Mouse (Mus musculus) cerebellum, postnatal 10 days (tissue): Measurements from ENCODE around the gene Wt1.

ENCODE experiments used
- DNase-seq, 2 experiments: peaks; one replicate each; pipeline ENCODE4 v3.0.0; 2021; ENCODE audit warnings: mixed read lengths in 2 of 2

Wt1 gene

DNA sequence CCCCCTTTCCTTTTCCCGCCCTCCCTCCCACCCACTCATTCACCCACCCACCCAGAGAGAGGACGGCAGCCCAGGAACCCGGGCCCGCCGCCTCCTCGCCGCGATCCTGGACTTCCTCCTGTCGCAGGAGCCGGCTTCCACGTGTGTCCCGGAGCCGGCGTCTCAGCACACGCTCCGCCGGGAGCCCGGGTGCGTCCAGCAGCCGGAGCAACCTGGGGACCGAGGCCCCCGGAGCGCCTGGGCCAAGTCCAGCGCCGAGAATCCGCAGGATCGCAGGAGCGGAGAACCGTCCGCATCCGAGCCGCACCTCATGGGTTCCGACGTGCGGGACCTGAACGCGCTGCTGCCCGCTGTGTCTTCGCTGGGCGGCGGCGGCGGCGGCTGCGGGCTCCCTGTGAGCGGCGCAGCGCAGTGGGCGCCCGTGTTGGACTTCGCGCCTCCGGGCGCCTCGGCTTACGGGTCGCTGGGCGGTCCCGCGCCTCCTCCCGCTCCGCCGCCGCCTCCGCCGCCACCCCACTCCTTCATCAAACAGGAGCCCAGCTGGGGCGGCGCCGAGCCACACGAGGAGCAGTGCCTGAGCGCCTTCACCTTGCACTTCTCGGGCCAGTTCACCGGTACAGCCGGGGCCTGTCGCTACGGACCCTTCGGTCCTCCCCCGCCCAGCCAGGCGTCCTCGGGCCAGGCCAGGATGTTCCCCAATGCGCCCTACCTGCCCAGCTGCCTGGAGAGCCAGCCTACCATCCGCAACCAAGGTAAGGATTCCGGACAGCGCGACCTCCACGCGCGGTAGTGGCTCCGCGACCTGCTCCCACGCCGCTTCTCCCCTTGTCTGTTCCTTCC, 582 bp downstream of the Wt1 start:
- peak; percentile 34 to 40 for DNase-seq

DNA sequence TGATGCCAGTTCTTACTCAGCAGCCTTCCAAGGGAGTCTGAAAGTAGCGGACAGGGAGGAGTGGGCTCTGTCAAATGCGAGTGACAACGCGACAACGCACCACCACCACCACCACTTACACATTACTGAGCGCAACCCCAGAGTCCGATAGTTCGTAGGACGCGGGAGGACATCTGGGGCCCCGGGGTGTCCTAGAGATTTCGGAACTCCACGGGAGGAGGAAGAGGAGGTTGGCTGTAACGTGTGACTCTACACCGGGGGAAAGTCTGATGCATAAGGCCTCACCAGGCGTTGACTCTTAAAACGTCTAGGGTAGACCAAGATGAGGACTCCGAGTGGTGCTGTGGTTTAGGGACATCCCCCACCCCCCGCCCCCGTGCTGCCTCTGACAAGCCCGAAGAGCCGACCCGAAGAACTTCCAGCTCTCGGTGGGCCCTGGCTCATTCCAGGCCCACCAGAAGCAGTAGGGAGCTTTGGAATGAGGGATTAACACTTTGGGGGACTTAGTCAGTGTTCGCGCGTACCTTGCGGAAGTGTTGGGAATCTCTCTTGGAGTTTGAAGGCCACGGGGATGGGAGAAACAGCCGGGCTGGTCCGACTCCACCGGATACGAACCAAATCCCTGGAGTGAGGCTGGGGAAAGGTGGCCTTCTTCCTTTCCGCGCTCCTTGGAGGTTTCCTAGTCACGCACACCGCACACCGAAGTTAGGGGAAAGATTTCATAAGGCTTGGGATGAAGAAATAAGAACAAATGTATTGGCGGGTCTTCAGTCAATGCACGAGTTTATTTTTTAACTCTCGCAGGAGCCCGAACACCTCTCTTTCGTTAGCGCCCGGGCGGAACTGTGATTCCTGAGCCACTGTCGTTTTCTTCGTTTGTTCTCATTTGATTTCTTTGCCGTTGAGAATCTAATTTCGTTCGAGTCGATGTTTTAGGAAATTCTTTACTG, 1.5 kb downstream of the Wt1 start:
- DNase-seq = peak in 1 of 2 experiments; percentile 43

DNA sequence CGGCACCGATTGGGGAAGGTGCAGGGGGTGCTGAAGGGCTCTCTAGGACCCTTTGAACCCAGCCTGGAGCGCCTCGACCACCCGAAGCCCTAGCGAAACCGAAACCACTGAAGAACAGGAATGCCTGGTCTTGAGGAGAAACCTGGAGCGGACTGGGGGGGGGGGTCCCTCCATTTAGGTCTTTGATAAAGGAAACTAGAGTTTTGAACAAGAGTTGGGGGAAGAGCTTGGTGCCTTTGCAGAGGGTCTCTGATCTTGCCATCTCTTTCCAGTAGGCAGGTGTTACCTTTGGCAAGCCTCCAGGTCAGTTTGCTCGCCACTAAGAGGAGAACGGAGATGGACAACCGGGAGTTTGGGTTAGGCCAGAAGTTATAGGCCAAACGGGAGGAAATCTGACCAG, 2.2 kb downstream of the Wt1 start:
- peak in 1 of 2 experiments; percentile 42 for DNase-seq

DNA sequence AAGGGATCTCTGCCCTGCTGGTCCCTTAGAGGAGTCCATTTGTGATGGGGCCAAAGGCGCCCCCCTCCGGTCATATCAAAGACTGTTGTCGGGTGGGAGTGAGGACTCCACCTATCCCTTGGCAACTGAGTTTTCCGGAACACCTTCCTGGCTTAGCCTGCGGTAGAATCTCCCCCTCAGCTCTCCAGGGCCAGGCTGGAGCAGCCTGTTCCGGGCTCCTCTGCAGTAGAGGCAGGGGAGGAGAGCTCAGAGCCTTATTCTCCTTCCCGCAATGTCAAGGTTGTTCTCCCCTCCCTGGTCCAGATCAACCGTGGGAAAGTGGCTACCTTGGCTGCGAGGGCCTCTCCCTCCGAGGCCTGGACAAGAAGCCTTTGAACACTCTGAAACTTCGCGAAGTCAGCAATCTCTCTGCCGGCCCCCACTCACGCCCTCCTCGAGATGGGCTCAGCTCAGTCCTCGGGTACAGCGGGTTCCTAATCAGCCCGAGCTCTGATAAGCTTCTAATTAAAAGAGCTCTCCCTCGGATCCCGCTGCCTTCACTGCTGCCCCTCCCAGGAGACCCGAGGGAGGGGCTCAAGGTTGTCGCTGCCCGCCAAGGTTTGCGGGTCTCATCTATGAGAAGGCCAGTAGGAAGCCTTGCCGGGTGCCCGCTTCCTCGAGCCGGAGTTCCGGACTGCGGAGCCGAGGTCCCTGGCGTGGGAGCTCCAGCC, 4.2 kb downstream of the Wt1 start:
- peak; percentile 23 to 34 for DNase-seq

DNA sequence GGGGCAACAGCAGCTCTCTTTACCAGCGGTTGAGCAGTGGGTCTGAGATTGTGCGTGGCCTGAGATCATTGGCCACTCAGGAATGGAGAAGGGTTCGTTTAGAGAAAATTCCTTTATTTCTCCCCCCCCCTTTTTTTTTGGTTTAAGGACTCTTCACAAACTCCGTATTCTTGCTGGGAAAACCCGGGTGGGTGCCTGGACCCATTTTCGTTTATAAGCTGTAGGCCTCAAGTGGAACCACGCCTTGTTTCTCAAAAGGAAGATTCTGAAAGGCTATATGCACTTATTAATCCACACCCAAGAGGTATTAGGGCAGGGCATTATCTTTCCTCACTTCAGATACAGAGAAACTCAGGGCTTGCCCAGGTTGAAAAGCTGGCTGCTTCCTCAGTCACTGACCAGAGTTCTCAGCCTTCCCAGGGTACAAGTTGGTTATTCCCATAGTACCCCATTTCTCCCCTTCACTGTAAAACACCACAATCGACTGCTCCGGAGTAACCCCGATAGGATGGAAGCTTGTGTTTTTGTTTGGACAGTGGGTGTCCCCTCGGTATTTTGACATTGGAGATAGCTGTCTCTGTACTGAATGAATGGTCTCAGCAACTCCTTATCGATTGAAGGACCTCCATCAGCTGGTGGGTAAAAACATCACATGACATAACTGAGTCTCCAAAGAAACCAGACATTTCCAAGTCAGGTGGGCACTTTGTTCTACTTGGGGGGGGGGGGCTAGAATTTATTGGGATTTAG, 4.9 kb downstream of the Wt1 start:
- DNase-seq = no peak

DNA sequence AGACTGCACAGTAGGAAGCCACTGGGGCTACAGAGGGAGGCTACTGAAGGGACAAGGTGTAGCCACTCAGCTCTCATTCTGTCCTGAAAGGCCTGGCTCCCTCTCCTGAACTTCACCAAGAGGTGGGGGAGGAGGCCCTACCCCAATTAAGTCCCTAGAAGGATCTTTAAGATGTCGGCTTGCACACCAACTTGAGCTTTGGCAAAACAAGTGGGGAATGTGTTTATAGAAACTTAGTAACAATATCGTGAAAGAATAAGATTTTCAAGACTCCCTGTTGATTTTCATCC, 5.4 kb downstream of the Wt1 start:
- no peak for DNase-seq

DNA sequence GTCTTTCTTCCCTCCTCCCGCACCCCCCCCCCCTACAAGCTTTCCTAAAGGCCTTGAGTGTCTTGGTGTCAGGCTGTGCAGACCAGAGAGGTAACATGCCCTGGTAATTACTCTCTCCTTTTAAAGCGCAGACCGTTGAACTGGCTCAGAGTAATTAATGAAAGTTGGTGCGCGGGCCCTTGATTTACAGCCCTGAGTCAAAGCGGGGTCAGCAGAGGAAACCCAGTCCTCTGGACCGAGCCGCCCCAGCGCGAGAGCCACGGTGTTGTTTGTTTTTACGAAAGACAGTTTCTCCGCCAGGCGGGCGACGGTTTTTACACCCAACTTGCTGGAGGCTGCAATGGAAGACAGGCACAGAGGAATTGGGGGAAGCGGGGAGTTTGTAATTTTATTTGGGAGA, 6.0 kb downstream of the Wt1 start:
- DNase-seq = no peak

DNA sequence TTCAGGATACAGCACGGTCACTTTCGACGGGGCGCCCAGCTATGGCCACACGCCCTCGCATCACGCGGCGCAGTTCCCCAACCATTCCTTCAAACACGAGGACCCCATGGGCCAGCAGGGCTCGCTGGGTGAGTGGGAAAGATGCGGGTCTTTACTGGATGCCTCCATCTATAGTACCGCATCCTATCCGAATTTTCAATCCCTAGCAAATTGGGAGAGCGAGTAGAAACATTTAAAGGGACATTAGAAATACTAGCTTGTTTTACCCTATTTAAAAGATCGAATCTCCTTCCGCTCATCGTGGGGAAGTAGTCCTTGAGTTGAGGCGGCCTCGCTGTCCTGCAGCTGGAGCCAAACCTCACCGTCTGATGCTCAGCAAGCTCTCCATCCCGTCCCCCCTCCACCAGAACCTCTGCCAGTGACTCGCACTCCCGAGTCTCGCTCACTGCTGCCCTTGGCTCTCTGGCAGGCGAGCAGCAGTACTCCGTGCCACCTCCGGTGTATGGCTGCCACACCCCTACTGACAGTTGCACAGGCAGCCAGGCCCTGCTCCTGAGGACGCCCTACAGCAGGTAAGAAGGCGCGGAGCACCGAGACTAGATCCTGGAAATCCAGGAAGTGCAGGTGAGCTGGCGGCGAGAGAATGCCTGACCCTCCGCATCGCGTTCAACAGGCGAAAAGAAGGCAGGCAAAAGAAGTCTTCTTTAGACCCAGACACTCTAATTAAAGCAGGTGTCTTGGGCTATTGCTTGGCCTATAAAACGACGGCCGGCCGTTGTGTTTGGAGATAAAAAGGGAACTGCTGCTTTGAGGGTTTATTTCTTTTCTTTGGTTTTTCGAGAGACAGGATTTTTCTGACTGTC, 6.8 kb downstream of the Wt1 start:
- no peak for DNase-seq

DNA sequence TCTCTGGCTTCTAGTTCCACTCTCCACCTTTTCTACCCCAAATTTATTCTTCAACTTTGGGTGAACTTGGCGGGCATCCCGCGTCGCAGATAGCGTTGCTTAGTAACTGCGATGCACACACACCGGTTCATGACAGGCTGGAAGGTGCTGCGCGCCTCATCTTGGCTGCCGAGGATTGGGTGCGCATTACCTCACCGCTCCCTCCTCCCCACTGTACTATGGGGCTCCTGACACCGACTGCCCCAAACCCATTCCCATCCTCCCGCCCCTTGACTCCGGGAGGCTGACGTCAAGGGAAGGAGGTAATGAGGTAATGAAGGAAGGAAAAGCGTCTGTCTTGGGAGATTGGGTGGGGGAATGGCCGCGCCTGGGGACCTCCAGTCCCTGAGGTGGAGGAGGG, 8.0 kb downstream of the Wt1 start:
- peak; percentile 31 to 45 for DNase-seq

DNA sequence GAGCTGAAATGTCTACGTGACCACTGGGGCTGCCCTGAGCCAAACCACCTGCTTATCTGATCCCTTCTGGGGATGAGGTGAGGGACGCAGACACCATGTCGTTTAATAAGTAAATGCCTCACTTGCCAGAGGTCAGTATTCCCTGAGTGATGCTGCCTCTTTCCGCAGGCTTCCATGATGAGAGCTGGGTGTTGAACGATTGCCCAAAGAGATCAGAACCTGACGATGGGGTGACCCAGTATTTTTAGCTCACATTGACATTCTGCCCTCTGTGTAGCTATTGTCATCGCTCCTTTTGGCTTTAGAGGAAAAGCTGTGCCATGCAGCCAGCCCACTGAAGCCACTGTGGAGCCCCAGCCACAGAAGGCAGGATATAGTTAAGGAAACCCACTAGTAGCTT, 13.1 kb downstream of the Wt1 start:
- DNase-seq = no peak

DNA sequence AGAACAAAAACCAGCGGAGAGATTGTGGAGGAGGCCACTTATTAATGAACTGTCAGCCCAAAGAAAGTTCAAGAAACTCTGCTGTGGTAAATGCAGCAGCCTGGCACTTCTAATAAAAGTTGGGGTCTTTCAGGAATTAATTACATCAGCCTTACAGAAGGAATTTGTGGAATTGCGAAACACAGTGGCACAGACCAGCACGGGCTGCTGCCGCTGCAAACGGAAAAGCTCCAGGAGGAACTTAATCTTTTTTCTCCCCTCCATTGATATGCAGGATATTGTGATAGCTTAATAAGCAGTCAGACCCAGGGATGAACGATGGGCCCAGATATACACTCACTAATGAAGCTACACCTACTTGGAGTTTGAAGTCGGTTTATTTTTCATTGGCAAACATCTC, 15.0 kb downstream of the Wt1 start:
- DNase-seq = no peak

DNA sequence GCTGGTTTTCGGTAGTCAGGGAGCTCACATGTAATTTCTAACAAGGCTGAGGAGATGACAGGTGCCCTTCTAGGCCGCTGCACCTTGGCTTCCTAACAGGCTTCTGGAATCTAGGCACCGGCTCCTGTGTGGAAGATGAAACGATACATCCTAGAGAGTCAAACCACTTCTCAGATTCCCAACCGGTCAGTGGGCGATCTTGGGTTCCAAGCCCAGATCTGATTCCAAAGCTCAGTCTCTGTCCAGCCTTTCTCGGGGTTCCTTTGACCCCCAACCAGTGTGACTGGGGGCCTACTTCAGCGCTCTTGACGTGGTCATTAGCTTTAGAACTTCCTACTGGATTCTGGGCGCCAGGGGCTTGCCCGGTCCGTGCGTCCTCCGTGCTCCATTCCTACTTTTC, 17.4 kb downstream of the Wt1 start:
- no peak for DNase-seq

DNA sequence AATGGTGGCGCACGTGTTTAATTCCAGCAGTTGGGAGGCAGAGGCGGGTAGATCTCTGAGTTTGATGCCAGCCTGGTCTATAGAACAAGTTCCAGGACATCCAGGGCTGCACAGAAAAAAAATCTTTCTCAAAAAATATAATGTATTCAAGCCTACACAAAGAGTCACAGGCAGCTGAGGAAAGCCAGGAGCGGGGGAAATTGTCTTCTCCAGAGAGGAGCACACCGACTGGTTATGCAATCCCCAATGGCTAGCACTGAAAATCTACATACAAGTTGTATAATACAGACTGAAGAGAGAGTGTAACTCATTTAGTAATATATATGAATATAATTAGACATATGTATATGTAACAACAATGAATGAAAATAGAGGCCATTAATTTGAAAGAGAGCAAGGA, 25.2 kb downstream of the Wt1 start:
- no peak for DNase-seq

DNA sequence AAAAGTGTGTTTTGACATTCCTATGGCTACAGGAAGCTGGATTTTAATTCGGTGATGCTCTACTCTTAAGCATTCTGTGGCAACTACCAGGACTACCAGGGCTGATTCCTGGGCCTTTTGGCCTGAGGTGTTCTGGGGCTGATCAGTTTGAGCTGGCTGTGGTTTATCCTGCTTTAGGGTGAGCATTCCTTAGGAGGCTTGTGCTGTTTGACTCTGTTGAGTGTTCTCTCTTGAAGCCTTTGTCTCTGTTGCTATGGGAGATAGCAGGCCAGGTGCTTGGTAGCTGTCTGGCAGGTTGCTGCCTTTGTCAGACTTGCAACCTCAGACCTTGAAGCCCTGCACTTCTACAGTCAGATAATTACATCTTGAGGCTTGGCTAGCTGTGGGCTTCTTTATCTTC, 26.7 kb downstream of the Wt1 start:
- no peak for DNase-seq

DNA sequence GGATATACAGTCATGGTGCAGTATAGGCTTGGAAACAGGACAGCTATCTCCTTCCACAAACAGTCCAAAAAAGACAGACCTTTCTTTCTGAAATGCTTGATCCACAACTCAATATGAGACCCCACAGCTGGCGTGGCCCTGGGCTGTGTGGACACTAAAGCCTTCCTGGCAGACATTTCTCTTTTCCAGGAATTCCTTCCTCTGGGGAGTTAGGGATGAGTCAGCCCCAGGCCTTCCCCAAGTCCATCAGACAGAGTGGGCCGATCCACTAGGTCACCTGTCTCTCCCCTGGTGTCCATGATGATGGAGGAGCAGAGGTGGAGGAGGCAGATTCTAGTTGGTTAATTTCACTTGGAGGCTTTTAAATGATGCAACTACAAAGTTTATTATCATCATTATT, 34.6 kb downstream of the Wt1 start:
- DNase-seq = no peak

DNA sequence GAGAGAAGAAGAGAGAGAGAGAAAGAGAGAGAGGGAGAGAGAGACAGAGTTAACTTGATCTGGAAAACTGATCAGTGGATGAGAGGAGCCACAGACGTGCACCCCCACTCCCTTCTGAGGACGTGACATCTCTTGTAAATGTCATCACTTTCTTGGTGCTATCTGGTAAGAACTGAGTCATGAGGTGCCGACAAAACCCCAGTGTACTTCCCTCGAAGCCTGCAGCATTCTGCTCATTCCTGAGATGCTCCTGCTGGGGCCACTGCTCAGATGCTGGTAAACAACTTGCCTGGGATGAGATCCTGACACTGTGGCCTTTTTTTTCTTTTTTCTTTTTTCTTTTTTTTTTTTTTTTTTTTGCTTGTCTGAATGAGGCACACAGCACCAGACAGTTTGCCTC, 36.4 kb downstream of the Wt1 start:
- DNase-seq = no peak

DNA sequence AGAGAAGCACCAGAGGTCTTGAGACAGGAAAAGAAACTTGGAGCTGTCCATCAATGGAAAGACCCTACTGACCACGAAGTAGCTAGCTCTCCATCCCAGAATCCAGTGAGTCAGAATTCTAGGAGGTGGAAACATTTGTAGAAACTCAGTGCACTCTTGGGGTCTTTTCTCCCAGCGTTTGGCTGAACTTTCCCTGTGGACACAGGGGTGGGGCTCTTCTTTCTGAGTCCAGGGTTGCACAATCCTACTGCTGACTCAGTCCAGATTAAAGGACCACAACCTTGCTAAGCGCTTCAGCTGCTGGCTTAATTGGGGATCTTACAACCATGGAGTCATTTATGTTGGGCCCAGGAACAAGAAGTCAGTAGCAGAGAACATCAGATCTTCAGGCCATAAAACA, 41.8 kb downstream of the Wt1 start:
- DNase-seq = no peak

DNA sequence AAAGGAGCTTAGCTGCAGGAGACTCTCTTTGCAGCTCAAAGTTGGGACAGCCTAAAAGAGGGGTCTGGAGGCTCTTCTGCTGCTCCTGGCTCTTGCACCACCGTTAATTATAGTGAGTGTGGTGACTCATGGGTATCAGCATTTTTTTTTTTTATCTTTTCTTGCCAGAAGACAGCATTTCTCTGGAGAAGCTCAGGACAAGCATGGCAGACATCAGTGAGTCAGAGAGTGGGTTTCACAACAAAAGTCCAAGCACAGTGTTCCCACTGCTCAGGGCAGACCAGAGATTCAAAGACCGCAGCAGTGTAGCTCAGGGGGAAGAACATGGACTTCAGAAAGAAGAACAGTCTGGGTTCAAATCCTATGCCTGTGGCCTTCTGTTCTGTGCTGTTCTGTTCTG, 47.9 kb downstream of the Wt1 start:
- DNase-seq = no peak

DNA sequence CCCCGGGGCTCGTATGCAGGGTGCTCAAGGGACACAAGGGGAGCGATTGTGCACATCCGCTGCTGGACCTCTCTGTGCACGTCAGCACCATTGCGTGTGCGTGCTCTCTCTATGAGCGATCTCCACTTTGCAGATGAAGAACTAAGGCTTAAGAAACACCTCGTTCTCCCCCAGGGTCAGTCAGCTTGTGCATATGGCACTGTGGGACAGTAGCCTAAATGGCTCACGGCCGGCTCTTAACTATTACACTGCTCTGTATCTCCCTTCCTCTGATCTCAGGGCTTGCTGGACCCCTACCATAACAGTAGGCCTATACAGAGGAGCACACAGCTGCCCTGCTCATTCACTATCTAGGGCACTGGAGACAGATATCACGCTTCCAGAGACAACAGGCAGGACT, 52.5 kb downstream of the Wt1 start:
- DNase-seq = no peak

DNA sequence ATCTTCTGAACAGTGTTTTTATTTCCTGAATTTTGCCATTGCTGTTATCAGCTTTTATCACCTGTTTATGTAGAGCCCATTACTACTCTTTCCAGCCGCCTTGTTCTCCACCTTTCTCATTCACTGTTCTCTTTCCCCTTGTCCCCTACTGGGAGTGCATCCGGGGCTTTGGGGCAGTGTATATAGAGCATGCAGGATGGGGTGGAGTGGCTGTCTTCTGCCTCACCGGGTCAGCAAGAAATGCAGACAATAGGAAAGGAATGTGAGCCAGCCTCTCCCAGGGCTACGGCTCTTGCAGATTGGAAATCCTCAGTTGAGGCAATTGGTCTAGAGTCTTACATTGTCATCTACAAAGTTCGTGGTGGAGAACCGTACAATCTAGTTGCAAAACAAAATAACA, 56.2 kb downstream of the Wt1 start:
- DNase-seq = no peak

DNA sequence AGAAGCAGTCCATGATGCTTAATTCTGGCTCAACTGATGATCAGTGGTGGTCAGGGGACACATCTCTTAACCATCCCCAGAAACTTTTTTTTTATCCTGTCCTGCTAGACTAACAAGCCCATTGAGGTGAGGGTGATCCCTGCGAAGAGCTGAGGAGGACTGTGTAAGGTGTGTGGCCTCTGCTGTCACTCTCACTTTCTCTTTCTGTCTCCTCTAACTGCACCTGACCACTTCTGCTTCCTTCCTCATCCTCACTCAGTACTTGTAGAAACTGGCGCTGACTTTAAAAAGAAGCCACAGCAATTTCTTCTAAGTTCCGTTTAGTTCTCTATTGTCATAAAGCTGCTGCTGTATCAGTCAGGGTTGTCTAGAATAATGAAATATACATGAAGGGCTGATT, 58.8 kb downstream of the Wt1 start:
- no peak for DNase-seq
